Mouse (Mus musculus) kidney, postnatal 0 days (tissue): ENCODE data around the gene Dpagt1. TPM values are rescaled to one million over a fixed set of nuclear protein-coding genes. Genes with fewer than 3 reads are reported as not detected.
"Not testable (repeated sequence)": the region's sequence is repeated elsewhere in the genome, so short reads cannot be mapped to it uniquely, and the experiment has no call there.

Experiments
- ATAC-seq: fragments of 200-750 bp; cut with Nextera tagmentation; replicated peaks from 2 replicates; pipeline ENCODE4 v1.8.0; 2017; ENCODE audit warnings: low read depth, moderate number of reproducible peaks, moderate TSS enrichment, moderate library complexity; ENCODE audit not compliant: low FRiP score
- DNase-seq: peaks from one replicate; pipeline ENCODE4 v3.0.0-alpha.2; 2016; ENCODE audit warnings: low spot score
- H3K27ac ChIP-seq: fragments of 300-500 bp; sonication (generic); 2 replicates; pipeline ENCODE4 v1.5.1; 2014; ENCODE audit warnings: mild to moderate bottlenecking
- H3K27me3 ChIP-seq: fragments of 300-500 bp; sonication (generic); 2 replicates; pipeline ENCODE4 v1.6.1; 2014; ENCODE audit warnings: low read length, mixed read lengths; ENCODE audit not compliant: insufficient read depth
- H3K36me3 ChIP-seq: fragments of 300-500 bp; sonication (generic); 2 replicates; pipeline ENCODE4 v1.6.1; 2014; ENCODE audit warnings: low read length, mixed read lengths; ENCODE audit not compliant: insufficient read depth
- H3K4me1 ChIP-seq: fragments of 300-500 bp; sonication (generic); replicated peaks from 2 replicates; pipeline ENCODE4 v1.6.1; 2014; ENCODE audit warnings: antibody characterized with exemption, low read length, mixed read lengths; ENCODE audit not compliant: insufficient read depth
- H3K4me2 ChIP-seq: fragments of 300-500 bp; sonication (generic); 2 replicates; pipeline ENCODE4 v1.6.1; 2014; ENCODE audit warnings: mild to moderate bottlenecking, low read length, moderate library complexity, mixed read lengths
- H3K4me3 ChIP-seq: fragments of 300-500 bp; sonication (generic); replicated peaks from 2 replicates; pipeline ENCODE4 v1.5.1; 2014; ENCODE audit warnings: low read depth, low read length
- H3K9ac ChIP-seq: fragments of 300-500 bp; sonication (generic); 2 replicates; pipeline ENCODE4 v1.6.1; 2014; ENCODE audit warnings: low read depth, low read length
- H3K9me3 ChIP-seq: fragments of 300-500 bp; sonication (generic); replicated peaks from 2 replicates; pipeline ENCODE4 v1.6.1; 2016; ENCODE audit warnings: low read length, inconsistent platforms, mixed read lengths
- CTCF ChIP-seq: IDR thresholded peaks from 2 replicates; pipeline ENCODE4 v1.5.1; 2016; ENCODE audit warnings: antibody characterized with exemption, low read depth, mild to moderate bottlenecking, moderate library complexity
- WGBS: fragments of 180-500 bp; shearing (Covaris S2); extraction: QIAGEN DNeasy Blood & Tissue Kit; methylation state at CpG from one replicate; pipeline ENCODE4 v1.1.7; 2014; 5-methylcytosine and 5-hydroxymethylcytosine counted together
- polyA plus RNA-seq: library from polyadenylated mRNA; unstranded; fragments of >200 nt; fragmentation: Nextera tagmentation; extraction: Ambion mirVana; gene quantifications from 2 replicates; pipeline ENCODE4 v1.2.1, GENCODE M21; 2015

Gene Dpagt1
- polyA plus RNA-seq, 1 experiment from 2014 or later: 32.2 TPM

- 1% methylated on average over 38 of the region's 38 CpGs for WGBS
- H3K4me2 ChIP-seq: peak within 1 kb of the TSS; percentile 95
- DNase-seq (peak; percentile 56), ATAC-seq (peak; percentile 50; the same call in 1 of the 2 replicates)
- H3K9me3 ChIP-seq: no peaks in the 10 kb centered on the region
- H3K36me3 ChIP-seq: peaks cover 4% of the 10 kb centered on the region; the same call in 1 of the 2 replicates
- H3K4me3 ChIP-seq: peak within 1 kb of the TSS; percentile 57
- H3K4me1 ChIP-seq: peaks cover 4% of the 10 kb centered on the region; the same call in 1 of the 2 replicates
- TF ChIP-seq CTCF: no peak
- peak within 1 kb of the TSS; percentile 61 for H3K9ac ChIP-seq
- H3K27ac ChIP-seq: no peak within 1 kb of the TSS
- no peaks in the 10 kb centered on the region for H3K27me3 ChIP-seq
These were observed 37.5 kb upstream of the Dpagt1 start, which contains the start of gene Abcg4 for GRCm38 (mm10) chr9:44288076-44288958. Gene Abcg4 (minus strand): TSS chr9:44288615.

- 11% methylated on average over 11 of the region's 11 CpGs for WGBS
- Histone ChIP-seq H3K4me1 (peaks cover 4% of the 10 kb centered on the region; the same call in 1 of the 2 replicates), H3K27ac (no peak overlapping the region), H3K9me3 (no peaks in the 10 kb centered on the region), H3K4me2 (peak overlapping the region; percentile 95), H3K9ac (no peak overlapping the region), H3K36me3 (peaks cover 7% of the 10 kb centered on the region; the same call in 1 of the 2 replicates), H3K27me3 (no peaks in the 10 kb centered on the region), H3K4me3 (no peak overlapping the region)
- peak; percentile 38 for DNase-seq
- TF ChIP-seq CTCF: no peak
- no peak for ATAC-seq
These were observed 36.9 kb upstream of the Dpagt1 start for GRCm38 (mm10) chr9:44288959-44289291.

- peaks cover 4% of the 10 kb centered on the region; the same call in 1 of the 2 replicates for H3K4me1 ChIP-seq
- H3K36me3 ChIP-seq: peaks cover 24% of the 10 kb centered on the region
- H3K4me2 ChIP-seq: no peak overlapping the region
- ATAC-seq (no peak), DNase-seq (peak; percentile 63)
- H3K27ac ChIP-seq: no peak overlapping the region
- H3K27me3 ChIP-seq: no peaks in the 10 kb centered on the region
- peak; percentile 80 for TF ChIP-seq CTCF
- H3K9ac ChIP-seq: no peak overlapping the region
- no peak overlapping the region for H3K4me3 ChIP-seq
- no peaks in the 10 kb centered on the region for H3K9me3 ChIP-seq
- 70% methylated on average over 3 of the region's 3 CpGs for WGBS
These were observed 33.3 kb upstream of the Dpagt1 start for GRCm38 (mm10) chr9:44292490-44292889.

GRCm38 (mm10) chr9:44300001-44300400 lies 25.8 kb upstream of the Dpagt1 start:
- H3K36me3 ChIP-seq: peaks cover 62% of the 10 kb centered on the region
- not testable (repeated sequence) for ATAC-seq, H3K4me3 ChIP-seq, H3K27me3 ChIP-seq, H3K27ac ChIP-seq, H3K4me2 ChIP-seq, H3K4me1 ChIP-seq, DNase-seq, H3K9me3 ChIP-seq, H3K9ac ChIP-seq
- 97% methylated on average over 3 of the region's 3 CpGs for WGBS

- peak; percentile 98 for ATAC-seq
- peak within 1 kb of the TSS; percentile 75 for H3K4me2 ChIP-seq
- H3K9me3 ChIP-seq: no peaks in the 10 kb centered on the region
- H3K36me3 ChIP-seq: peaks cover 21% of the 10 kb centered on the region; the same call in 1 of the 2 replicates
- peak; percentile 100 for DNase-seq
- H3K4me1 ChIP-seq: 0 out of 2 replicates have a peak, but pooled peaks cover 10% of the 10 kb centered on the region
- TF ChIP-seq CTCF: no peak
- no peaks in the 10 kb centered on the region for H3K27me3 ChIP-seq
- WGBS: under 1% methylated on average over 54 of the region's 54 CpGs
- H3K4me3 ChIP-seq: peak within 1 kb of the TSS; percentile 82
- H3K27ac ChIP-seq: peak within 1 kb of the TSS; percentile 75
- peak within 1 kb of the TSS; percentile 88 for H3K9ac ChIP-seq
These were observed 20.2 kb upstream of the Dpagt1 start, which contains the start of gene Hinfp for GRCm38 (mm10) chr9:44305466-44306079. Gene Hinfp (minus strand): TSS chr9:44305671.

- WGBS: 86% methylated on average over 6 of the region's 6 CpGs
- H3K4me3 ChIP-seq: no peak overlapping the region
- H3K27ac ChIP-seq: no peak overlapping the region
- H3K27me3 ChIP-seq: no peaks in the 10 kb centered on the region
- H3K4me1 ChIP-seq: 0 out of 2 replicates have a peak, but pooled peaks cover 12% of the 10 kb centered on the region
- no peak overlapping the region for H3K9ac ChIP-seq
- no peaks in the 10 kb centered on the region for H3K9me3 ChIP-seq
- H3K36me3 ChIP-seq: 0 out of 2 replicates have a peak, but pooled peaks cover 14% of the 10 kb centered on the region
- DNase-seq (no peak), ATAC-seq (no peak)
- no peak for TF ChIP-seq CTCF
- no peak overlapping the region for H3K4me2 ChIP-seq
These were observed 19.3 kb upstream of the Dpagt1 start for GRCm38 (mm10) chr9:44306532-44306931.
